Mouse (Mus musculus) central nervous system, embryonic 11.5 days (tissue): ENCODE results near the gene Psmb6. TPM values are rescaled to one million over a fixed set of nuclear protein-coding genes. Genes with fewer than 3 reads are reported as not detected.

Experiments
- polyA plus RNA-seq: library from polyadenylated mRNA; depleted of rRNA; stranded (reverse); fragments of >200 nt; gene quantifications from 2 replicates; pipeline ENCODE4 v1.2.3, GENCODE M21; 2012; rRNA removed

Psmb6 gene
- 450 and 522 TPM in 2 replicates for polyA plus RNA-seq

GRCm38 (mm10) chr11:70525184-70525678 is at the start of gene Psmb6:
TSS of gene Psmb6 (plus strand) at chr11:70525367.

GRCm38 (mm10) chr11:70504970-70505369 is 20.2 kb upstream of the Psmb6 start, which contains the start of gene Tm4sf5:
TSS of gene Tm4sf5 (plus strand) at chr11:70505244.

GRCm38 (mm10) chr11:70514288-70514687 is 10.9 kb upstream of the Psmb6 start, which contains the start of gene Vmo1:
TSS of gene Vmo1 (minus strand) at chr11:70514616.

GRCm38 (mm10) chr11:70518923-70519322 is 6.2 kb upstream of the Psmb6 start, which contains the start of gene Gltpd2:
TSS of gene Gltpd2 (plus strand) at chr11:70519196.

GRCm38 (mm10) chr11:70532839-70533238 is 7.7 kb downstream of the Psmb6 start, which contains the start of gene Gm40193:
TSS of gene Gm40193 (minus strand) at chr11:70532939.

GRCm38 (mm10) chr11:70539877-70540587 is 14.9 kb downstream of the Psmb6 start, which contains the start of gene Pld2:
TSS of gene Pld2 (plus strand) at chr11:70540064.

GRCm38 (mm10) chr11:70562287-70562994 is 37.3 kb downstream of the Psmb6 start, which contains the start of gene Mink1:
TSS of gene Mink1 (plus strand) at chr11:70562881.

Other genes starting within 250 kb of the Psmb6 start
- gene Alox12e, start 202.7 kb upstream of the Psmb6 start, polyA plus RNA-seq: not detected in 2 replicates
- 0.18 and 0.55 TPM in 2 replicates for gene Alox15, start 173.3 kb upstream of the Psmb6 start, polyA plus RNA-seq
- gene Pelp1, start 115.3 kb upstream of the Psmb6 start, polyA plus RNA-seq: 34.7 and 45.0 TPM in 2 replicates
- 49.1 and 64.2 TPM in 2 replicates for gene Arrb2, start 92.7 kb upstream of the Psmb6 start, polyA plus RNA-seq
- gene Med11, start 73.4 kb upstream of the Psmb6 start, polyA plus RNA-seq: 37.6 and 48.2 TPM in 2 replicates
- gene Zmynd15, start 65.9 kb upstream of the Psmb6 start, polyA plus RNA-seq: 0.47 and 0.52 TPM in 2 replicates
- 1.7 and 2.2 TPM in 2 replicates for gene Cxcl16, start 65.4 kb upstream of the Psmb6 start, polyA plus RNA-seq
- gene Tm4sf5, start 20.1 kb upstream of the Psmb6 start, polyA plus RNA-seq: 1.2 and 1.3 TPM in 2 replicates
- 0.22 and 0.30 TPM in 2 replicates for gene Vmo1, start 10.8 kb upstream of the Psmb6 start, polyA plus RNA-seq
- 0.25 and 0.60 TPM in 2 replicates for gene Gltpd2, start 6.2 kb upstream of the Psmb6 start, polyA plus RNA-seq
- not detected in 2 replicates for gene Gm40193, start 7.6 kb downstream of the Psmb6 start, polyA plus RNA-seq
- 7.3 and 9.7 TPM in 2 replicates for gene Pld2, start 14.7 kb downstream of the Psmb6 start, polyA plus RNA-seq
- 51.8 and 75.5 TPM in 2 replicates for gene Mink1, start 37.5 kb downstream of the Psmb6 start, polyA plus RNA-seq
- gene 4930544D05Rik, start 90.5 kb downstream of the Psmb6 start, polyA plus RNA-seq: not detected in 2 replicates
- gene Chrne, start 93.8 kb downstream of the Psmb6 start, polyA plus RNA-seq: not detected in 2 replicates
- 0.71 and 1.1 TPM in 2 replicates for gene Gp1ba, start 113.8 kb downstream of the Psmb6 start, polyA plus RNA-seq
- gene Rnf167, start 121.9 kb downstream of the Psmb6 start, polyA plus RNA-seq: 65.1 and 75.1 TPM in 2 replicates
- gene Slc25a11, start 122.1 kb downstream of the Psmb6 start, polyA plus RNA-seq: 97.5 and 110 TPM in 2 replicates
- gene Pfn1, start 129.3 kb downstream of the Psmb6 start, polyA plus RNA-seq: 596 and 833 TPM in 2 replicates
- gene Eno3, start 131.8 kb downstream of the Psmb6 start, polyA plus RNA-seq: 31.1 and 40.7 TPM in 2 replicates
- gene Spag7, start 144.0 kb downstream of the Psmb6 start, polyA plus RNA-seq: 113 and 176 TPM in 2 replicates
- 12.3 TPM in 2 replicates for gene Camta2, start 162.7 kb downstream of the Psmb6 start, polyA plus RNA-seq
- gene Inca1, start 174.8 kb downstream of the Psmb6 start, polyA plus RNA-seq: 0.44 and 1.1 TPM in 2 replicates
- 28.3 and 36.8 TPM in 2 replicates for gene Kif1c, start 175.2 kb downstream of the Psmb6 start, polyA plus RNA-seq
- 4.8 and 5.2 TPM in 2 replicates for gene Zfp3, start 238.8 kb downstream of the Psmb6 start, polyA plus RNA-seq